Mouse (Mus musculus) hindbrain, postnatal 0 days (tissue): ENCODE data around the gene Pld1. TPM values are rescaled to one million over a fixed set of nuclear protein-coding genes. Genes with fewer than 3 reads are reported as not detected.

ENCODE experiments used
- ATAC-seq: fragments of 200-750 bp; cut with Nextera tagmentation; 2 replicates; pipeline ENCODE4 v1.8.0; 2017; ENCODE audit warnings: mild to moderate bottlenecking, moderate TSS enrichment, moderate library complexity
- DNase-seq: peaks from one replicate; pipeline ENCODE4 v3.0.0-alpha.2; 2015; ENCODE audit warnings: low spot score
- H3K27ac ChIP-seq: fragments of 300-500 bp; sonication (generic); 2 replicates; pipeline ENCODE4 v1.5.1; 2014; ENCODE audit warnings: mild to moderate bottlenecking
- H3K27me3 ChIP-seq: fragments of 300-500 bp; sonication (generic); 2 replicates; pipeline ENCODE4 v1.6.1; 2014; ENCODE audit warnings: low read length, mixed read lengths; ENCODE audit not compliant: insufficient read depth
- H3K36me3 ChIP-seq: fragments of 300-500 bp; sonication (generic); 2 replicates; pipeline ENCODE4 v1.6.1; 2014; ENCODE audit warnings: low read length, mixed read lengths; ENCODE audit not compliant: insufficient read depth
- H3K4me1 ChIP-seq: fragments of 300-500 bp; sonication (generic); 2 replicates; pipeline ENCODE4 v1.6.1; 2014; ENCODE audit warnings: antibody characterized with exemption, low read length, mixed read lengths; ENCODE audit not compliant: insufficient read depth
- H3K4me2 ChIP-seq: fragments of 300-500 bp; sonication (generic); 2 replicates; pipeline ENCODE4 v1.6.1; 2014; ENCODE audit warnings: low read depth, mild to moderate bottlenecking, low read length, moderate library complexity, mixed read lengths
- H3K4me3 ChIP-seq: fragments of 300-500 bp; sonication (generic); 2 replicates; pipeline ENCODE4 v1.5.1; 2014; ENCODE audit warnings: low read length
- H3K9ac ChIP-seq: fragments of 300-500 bp; sonication (generic); replicated peaks from 2 replicates; pipeline ENCODE4 v1.6.1; 2014; ENCODE audit warnings: mild to moderate bottlenecking, low read length, moderate library complexity, mixed read lengths
- H3K9me3 ChIP-seq: fragments of 300-500 bp; sonication (generic); 2 replicates; pipeline ENCODE4 v1.6.1; 2016; ENCODE audit warnings: low read length, mixed read lengths
- CTCF ChIP-seq: IDR thresholded peaks from 2 replicates; pipeline ENCODE4 v1.5.1; 2016; ENCODE audit warnings: antibody characterized with exemption, control low read depth, low read depth
- WGBS: fragments of 180-500 bp; shearing (Covaris S2); extraction: QIAGEN DNeasy Blood & Tissue Kit; methylation state at CpG from one replicate; pipeline ENCODE4 v1.1.7; 2014; 5-methylcytosine and 5-hydroxymethylcytosine counted together
- polyA plus RNA-seq: library from polyadenylated mRNA; unstranded; fragments of >200 nt; fragmentation: Nextera tagmentation; extraction: Ambion mirVana; gene quantifications from 2 replicates; pipeline ENCODE4 v1.2.1, GENCODE M21; 2015
- total RNA-seq: library from RNA; depleted of rRNA; stranded (reverse); fragments of >200 nt; gene quantifications from 2 replicates; pipeline ENCODE4 v1.2.3, GENCODE M21; 2014; rRNA removed

Pld1 gene
- total and polyA plus RNA-seq, 2 experiments from 2014 or later: 3.9 to 10.7 TPM

GRCm38 (mm10) chr3:28175997-28176967 lies 237.8 kb downstream of the Pld1 start:
- Histone ChIP-seq H3K4me2 (peak overlapping the region; percentile 51), H3K9me3 (no peaks in the 10 kb centered on the region), H3K4me1 (peaks cover 6% of the 10 kb centered on the region; the same call in 1 of the 2 replicates), H3K4me3 (peak overlapping the region; percentile 6; the same call in 1 of the 2 replicates), H3K9ac (peak overlapping the region; percentile 9; the same call in 1 of the 2 replicates), H3K27me3 (no peaks in the 10 kb centered on the region), H3K27ac (peak overlapping the region; percentile 80), H3K36me3 (no peaks in the 10 kb centered on the region)
- 5% methylated on average over 21 of the region's 21 CpGs for whole genome bisulfite sequencing
- peak; percentile 94 for DNase-seq
- peak; percentile 29; the same call in 1 of the 2 replicates for TF ChIP-seq CTCF
- ATAC-seq: peak; percentile 99

DNA sequence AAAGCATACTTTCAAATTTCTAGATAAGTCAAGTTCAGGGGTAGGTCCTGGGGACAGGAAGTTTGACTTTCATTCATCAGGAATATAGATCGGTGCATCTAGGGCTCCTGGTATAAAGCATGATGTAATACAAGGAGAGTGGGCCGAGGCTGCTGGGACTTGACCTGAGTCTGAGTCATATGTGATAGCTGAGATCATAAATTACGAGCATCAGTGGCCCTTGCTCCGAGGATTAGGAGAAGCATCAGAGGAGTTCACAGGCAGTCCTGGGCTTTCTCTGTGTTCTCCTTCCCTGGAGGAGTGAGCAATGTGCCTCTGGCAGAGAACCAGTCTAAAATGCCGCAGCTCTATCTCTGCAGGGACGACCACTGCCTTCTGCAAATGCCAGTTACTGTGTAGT lies 239.8 kb downstream of the Pld1 start:
- Histone ChIP-seq H3K4me2 (no peak overlapping the region), H3K4me1 (peaks cover 6% of the 10 kb centered on the region; the same call in 1 of the 2 replicates), H3K4me3 (no peak overlapping the region), H3K9ac (no peak overlapping the region), H3K9me3 (no peaks in the 10 kb centered on the region), H3K27me3 (no peaks in the 10 kb centered on the region), H3K27ac (no peak overlapping the region), H3K36me3 (no peaks in the 10 kb centered on the region)
- DNase-seq (no peak), ATAC-seq (no peak)
- WGBS: 70% methylated on average over 6 of the region's 6 CpGs
- no peak for TF ChIP-seq CTCF

Other genes with a start within 250 kb of the Pld1 start
- 14.0 and 16.0 TPM in 2 replicates for gene Fndc3b, start 227.4 kb upstream of the Pld1 start, total RNA-seq
- 4.6 and 5.4 TPM in 2 replicates for gene Fndc3b, start 227.4 kb upstream of the Pld1 start, polyA plus RNA-seq
- 1.8 and 7.2 TPM in 2 replicates for gene Tmem212, start 42.3 kb upstream of the Pld1 start, total RNA-seq
- gene Tmem212, start 42.3 kb upstream of the Pld1 start, polyA plus RNA-seq: 1.6 and 2.8 TPM in 2 replicates